Mouse (Mus musculus) spleen, adult 2 months (tissue): ENCODE data around the gene Slc10a4.

Source experiments
- CTCF ChIP-seq: fragments of 200-500 bp; IDR thresholded peaks from 2 replicates; pipeline ENCODE4 v1.5.1; 2011; ENCODE audit warnings: mild to moderate bottlenecking, inconsistent platforms; ENCODE audit not compliant: insufficient read depth, insufficient read length, insufficient replicate concordance; ENCODE audit errors: extremely low read depth
- POLR2A ChIP-seq: fragments of 200-500 bp; IDR thresholded peaks from 2 replicates; pipeline ENCODE4 v1.6.1; 2011; ENCODE audit warnings: low read depth, low read length, inconsistent platforms

DNA sequence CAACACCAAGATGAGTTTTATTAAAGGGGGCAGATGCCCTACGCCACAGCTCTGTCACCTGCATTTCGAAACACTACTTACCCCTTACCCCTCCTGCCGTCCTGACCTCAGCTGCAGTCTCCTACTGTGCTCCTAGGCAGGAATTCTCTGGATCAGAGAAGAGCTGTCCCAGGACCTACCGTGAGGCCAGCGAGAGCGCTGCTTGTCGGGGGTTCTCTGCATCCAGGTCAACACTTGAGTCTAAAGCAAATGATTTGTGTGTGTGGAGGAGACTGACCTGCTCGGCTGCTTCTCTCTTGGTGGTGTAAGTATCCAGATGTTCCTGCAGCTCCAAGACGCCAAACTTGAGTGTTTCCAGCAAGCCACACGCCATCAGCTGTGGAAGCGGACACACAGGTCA lies 25.8 kb downstream of the Slc10a4 start:
- no peak for TF ChIP-seq POLR2A
- TF ChIP-seq CTCF = no peak
